Mouse (Mus musculus): ENCODE data around the gene Vax2.

- no peak for TF ChIP-seq CTCF (IDR thresholded peaks at IDR 0.05; ENCODE audit: low read depth)
- TF ChIP-seq EP300 (IDR thresholded peaks at IDR 0.05; ENCODE audit: low read depth): no peak
Observed at GRCm38 (mm10) chr6:83768485-83768884, 57.4 kb downstream of the Vax2 start.
